Mouse (Mus musculus): ENCODE measurements at regions not wholly inside any gene's neighbourhood (a gene's known extent, or its start where the extent isn't known, plus 50 kb on each side); places are given as distances from the start of the nearest gene placed in this dataset.

DNA sequence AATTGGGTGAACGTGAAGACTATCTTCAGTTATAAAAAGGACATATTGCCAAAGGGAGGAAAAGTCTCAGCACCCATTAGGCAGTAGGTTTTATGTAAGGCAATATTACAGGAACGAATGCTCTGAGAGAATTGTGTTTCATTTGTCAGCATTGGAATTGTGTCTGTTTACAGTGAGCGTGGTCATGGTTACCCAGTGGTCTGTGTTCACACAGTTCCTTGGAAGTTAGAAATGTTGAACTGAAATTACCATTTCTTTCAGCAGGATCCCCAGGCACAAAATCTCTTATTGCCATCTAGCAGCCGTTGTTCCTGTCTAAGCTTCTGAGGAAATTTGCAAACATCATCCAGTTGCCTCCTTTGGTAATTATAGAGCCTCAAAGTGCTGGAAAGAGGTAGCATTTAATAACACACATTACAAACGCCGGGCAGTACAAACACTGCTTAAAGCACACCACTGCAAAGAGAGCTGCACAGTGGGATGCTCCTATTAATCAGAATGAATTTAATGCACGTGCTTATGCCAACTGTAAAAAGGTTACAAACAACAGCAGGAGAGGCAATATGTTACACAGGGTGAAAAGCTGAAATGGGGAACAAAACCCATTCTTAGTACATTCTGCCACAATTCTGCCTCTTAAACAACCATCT, 555.4 kb upstream of the Marcks start:
- DNase-seq, result peak; percentile 10

GRCm38 (mm10) chr10:37692851-37693250, 554.1 kb upstream of the Marcks start:
- DNase-seq, result no peak

GRCm38 (mm10) chr10:37691939-37692338, 553.2 kb upstream of the Marcks start:
- DNase-seq, result peak; percentile 67

DNA sequence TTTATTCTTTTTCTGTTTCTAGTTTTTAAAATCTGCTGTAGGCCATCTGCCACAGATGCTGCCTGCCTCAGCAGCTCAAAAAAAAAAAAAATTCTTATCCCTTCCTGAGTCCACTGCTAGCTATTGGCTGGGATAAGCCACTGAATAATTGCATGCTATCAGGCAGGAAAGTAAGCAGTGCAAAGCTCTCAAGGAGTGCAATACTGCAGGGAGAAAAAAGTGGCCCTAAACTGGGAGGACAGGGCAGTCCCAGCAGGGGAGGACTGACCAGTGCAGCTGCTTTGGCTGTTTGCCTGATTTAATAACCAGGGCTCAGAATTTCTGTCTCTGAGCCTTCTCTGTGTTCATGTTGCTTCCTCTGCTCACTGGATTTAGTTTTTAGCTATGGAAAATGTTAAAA, 544.4 kb upstream of the Marcks start:
- DNase-seq, result no peak

GRCm38 (mm10) chr10:37680601-37681000, 541.9 kb upstream of the Marcks start:
- DNase-seq, result no peak

- no peak for DNase-seq
Measured at GRCm38 (mm10) chr10:37677826-37678225, 539.1 kb upstream of the Marcks start.

- no peak for DNase-seq
Measured at GRCm38 (mm10) chr10:37668827-37669226, 530.1 kb upstream of the Marcks start.

DNA sequence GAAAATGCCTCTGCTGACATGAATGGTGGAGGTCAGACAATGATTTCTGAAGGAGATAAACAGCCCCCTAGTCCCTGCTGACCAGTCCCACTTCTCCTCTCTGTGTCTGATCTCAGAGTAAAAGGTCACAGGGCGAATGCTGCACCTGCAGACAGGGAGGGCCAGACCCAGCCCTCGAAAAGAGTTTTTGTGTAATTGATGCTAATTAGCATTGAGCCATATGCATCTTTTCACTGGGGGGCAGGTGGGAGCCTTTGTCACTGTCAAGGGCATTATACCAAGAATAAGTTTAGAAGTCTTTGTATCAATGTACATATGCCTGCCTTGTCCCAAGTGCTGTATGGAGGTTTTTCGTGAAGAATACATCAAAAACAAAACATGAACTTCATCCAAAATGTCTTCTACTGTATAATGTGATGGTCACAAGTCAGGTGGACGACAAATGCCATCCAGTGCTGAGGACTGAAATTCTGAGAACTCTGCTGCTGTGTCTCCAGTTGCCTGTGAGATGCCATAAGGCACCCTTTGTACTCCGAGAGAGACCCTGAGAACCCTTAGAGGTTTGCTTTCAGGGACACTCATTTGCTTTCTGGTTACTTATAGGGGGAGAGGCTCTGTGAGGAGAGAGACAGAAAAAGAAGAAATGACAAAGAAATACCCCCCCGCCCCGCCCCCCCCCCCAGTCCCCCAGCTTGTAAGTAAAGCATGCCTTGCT, 528.5 kb upstream of the Marcks start:
- DNase-seq, result no peak

GRCm38 (mm10) chr10:37666535-37666934, 527.8 kb upstream of the Marcks start:
- DNase-seq, result no peak

GRCm38 (mm10) chr10:37637001-37637562, 498.4 kb upstream of the Marcks start:
- no peak for DNase-seq

- DNase-seq, result no peak
Measured at GRCm38 (mm10) chr10:37636421-37636820, 497.7 kb upstream of the Marcks start.

DNA sequence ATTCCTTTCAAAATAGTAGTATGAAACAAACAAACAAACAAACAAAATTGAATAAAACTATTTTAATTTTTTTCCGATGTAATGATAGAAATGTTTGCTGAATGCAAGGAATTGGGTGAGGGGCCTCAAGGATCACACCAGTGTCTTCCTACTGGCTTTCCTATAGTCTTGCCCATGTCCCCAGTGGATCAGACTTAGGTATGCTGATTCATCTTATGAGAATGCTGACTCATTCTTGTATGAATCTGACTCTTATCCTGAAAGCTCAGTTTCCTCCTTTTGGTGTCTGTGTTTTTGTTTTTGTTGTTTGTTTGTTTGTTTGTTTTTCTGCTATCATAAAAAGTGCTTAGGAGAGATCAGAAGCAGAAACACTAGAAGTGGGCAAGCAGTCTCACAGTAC, 491.7 kb upstream of the Marcks start:
- DNase-seq, result no peak

- no peak for DNase-seq
Measured at GRCm38 (mm10) chr10:37627900-37628299, 489.2 kb upstream of the Marcks start.

DNA sequence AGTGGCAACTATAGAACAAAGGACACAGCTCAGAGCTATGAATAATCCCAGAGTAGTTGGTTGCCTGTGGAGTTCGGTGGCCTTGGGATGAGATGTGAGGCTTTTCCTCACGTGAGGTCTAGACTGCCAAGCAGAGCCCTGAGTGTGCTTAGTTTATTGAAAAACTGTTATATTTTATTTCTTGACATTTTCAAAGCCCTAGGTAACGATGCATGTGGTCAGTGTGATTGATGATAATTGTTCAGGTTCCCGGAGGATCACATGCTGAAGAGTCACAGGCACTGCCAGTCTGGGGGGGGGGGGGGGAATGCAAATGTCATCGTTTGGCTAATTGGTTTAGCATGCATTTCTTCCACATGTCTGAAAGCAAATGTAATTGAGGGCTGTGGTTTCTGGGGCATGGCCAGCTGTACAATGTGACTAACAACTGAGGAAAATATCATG, 488.1 kb upstream of the Marcks start:
- DNase-seq, result no peak

DNA sequence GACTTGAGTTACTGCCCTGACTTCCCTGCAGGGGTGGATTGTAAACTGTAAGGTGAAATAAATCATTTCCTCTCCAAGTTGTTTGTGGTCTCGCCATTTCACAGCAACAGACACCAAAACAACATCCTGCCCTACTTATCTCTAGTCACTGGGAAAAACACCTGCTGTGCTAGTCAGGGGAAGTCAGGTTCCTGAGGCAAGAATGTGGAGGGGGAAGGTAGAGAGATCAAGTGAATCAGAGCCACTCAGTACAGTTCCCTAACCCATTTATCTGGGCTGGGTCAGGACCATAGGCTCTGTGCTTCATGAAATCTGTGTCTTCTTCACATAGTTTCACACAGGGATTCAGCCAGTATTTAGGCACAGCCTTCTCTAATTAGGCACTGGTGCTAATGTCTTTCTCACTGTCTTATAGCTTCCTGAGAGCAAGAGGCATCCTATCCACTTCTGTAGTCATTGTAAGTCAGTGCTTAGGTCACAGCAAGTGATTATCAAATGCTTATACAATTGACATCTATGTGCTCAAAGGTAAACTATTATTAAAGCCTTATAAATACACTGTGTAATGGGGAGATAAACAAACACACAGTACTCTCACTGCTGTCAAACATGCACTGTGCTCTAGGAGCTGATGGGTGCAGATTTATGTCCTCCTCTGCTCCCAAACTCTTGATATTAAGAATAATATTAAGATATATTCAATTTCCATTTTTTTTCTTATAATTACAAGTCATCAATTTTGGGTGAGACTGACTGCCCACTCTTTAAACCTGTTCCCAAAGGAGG, 487.4 kb upstream of the Marcks start:
- no peak for DNase-seq

DNA sequence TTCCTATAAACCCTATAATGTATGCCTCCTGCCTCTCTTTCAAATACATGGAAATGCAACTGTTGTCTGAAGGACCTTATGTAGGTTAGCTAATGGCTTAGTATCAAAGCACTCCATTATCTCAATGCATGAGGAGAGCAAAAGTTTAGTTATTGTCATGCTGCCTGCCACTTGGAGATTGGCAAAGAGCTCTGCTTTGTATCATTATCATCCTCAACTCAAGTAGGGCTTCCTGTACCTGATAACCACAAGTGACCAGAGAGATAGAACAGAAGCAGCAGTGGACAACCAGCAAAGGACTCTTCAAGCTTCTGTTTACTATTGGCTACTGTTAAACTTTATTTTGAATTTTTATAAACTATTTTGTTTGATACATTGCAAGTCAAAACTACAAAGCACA, 484.3 kb upstream of the Marcks start:
- DNase-seq, result no peak

- no peak for DNase-seq
Measured at GRCm38 (mm10) chr10:37618606-37619005, 479.9 kb upstream of the Marcks start.

DNA sequence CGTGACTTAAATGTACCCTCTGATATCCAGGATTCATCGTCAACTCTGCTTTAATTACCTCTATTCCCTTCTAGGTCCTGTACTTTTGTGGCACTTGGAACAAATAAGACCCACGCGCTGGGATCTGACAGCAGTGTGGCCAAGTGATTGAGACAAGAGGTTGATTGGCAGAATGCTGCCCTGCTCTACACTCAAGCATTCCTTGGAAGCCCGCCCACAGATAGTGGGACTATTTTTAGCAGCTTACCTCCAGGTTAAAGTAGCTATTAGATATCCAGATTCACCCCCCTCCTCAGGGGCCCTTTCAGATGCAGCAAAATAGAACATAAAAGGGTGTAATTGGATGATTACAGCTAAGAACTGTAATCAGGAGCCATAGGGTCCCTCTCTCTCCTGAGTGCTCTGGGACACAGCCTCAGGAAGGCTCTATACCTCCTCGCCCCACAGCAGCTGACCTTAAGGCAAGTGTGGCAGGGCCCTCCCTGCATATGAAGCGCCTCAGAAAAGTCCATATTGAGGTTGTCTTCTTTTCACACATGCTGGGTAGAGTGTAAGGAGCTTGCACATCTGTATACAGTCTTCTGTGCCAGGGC, 479.1 kb upstream of the Marcks start:
- DNase-seq, result no peak

DNA sequence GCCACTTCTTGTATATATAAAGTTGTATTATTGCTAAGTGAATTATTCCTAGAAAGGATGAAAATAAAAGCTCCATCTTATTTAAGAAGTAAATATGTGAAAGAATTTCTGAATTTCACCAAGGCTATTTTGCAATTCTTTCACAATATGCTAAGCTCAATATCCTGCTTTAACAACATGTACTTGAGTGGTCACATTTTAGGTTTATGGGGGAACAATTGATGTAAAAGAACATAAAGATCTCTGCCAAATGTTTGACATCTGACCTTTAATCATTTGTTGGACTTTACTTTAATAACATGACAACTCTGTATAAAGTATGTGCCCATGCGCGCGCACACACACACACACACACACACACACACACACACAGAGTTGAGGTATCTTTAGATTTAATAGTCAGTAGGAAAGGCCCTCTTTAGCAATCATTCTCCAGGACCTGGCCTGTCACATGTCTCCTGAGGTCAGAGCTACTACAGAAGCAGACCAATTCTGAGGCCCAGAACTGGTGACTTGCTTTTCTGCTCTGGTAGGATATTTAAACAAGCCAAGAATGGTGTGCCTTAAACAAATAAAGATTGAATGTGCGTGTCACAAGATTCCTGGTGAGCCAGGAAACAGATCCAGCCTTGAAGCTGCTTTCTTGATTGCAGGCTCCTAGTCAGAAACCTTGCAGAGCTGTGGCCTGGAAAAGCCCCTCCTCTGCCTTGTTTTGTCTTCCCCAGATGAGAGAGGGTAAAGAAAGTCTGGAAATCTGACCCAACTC, 477.4 kb upstream of the Marcks start:
- no peak for DNase-seq

DNA sequence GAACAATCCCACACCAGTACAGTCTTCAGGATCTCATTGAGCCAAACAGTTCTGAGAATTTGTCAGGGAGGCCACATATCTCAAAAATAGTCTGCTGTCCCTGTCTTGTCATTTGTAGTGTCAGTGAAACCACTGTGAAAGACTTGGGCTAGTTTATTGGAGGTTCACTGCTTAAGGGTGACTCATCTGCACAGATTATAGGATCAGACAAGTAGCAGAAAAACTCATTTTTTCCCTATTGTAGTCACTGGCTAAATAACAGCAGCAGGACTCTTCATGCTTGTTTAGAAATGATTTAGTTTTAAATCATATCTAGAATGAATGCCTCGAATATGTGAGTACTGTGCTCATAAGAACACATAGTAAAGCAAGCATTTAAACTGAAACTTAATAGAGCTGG, 475.2 kb upstream of the Marcks start:
- DNase-seq, result no peak

DNA sequence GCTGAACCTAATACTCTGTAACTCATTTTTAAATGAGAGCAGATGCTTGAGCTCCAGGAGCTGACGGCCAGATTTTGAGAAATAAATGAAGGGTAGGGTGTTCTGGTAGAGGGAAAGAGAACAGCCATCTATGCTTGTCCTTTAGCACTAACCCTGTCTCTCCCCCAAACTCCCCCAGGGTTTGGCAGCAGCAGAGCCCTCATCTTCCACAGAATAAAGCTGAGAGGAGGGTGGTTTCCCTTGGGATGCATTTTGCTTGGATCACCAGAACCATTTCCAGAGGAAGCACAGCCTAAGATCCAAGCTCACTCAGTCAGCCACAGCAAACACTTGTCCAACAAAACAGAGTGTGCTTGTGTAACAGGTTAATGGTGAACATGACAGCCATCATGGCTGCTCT, 464.8 kb upstream of the Marcks start:
- DNase-seq, result no peak

GRCm38 (mm10) chr10:37602936-37603335, 464.2 kb upstream of the Marcks start:
- no peak for DNase-seq

Measured in layer of hippocampus, adult 9-11 months (tissue).